Mouse (Mus musculus) thymus, postnatal 36 days (tissue): ENCODE data around the gene Cyb5d1.

ENCODE experiments used
- DNase-seq, 2 experiments: peaks; one replicate each; pipeline ENCODE4 v3.0.0; 2022; ENCODE audit warnings: mixed read lengths in 2 of 2

The Cyb5d1 gene

DNA sequence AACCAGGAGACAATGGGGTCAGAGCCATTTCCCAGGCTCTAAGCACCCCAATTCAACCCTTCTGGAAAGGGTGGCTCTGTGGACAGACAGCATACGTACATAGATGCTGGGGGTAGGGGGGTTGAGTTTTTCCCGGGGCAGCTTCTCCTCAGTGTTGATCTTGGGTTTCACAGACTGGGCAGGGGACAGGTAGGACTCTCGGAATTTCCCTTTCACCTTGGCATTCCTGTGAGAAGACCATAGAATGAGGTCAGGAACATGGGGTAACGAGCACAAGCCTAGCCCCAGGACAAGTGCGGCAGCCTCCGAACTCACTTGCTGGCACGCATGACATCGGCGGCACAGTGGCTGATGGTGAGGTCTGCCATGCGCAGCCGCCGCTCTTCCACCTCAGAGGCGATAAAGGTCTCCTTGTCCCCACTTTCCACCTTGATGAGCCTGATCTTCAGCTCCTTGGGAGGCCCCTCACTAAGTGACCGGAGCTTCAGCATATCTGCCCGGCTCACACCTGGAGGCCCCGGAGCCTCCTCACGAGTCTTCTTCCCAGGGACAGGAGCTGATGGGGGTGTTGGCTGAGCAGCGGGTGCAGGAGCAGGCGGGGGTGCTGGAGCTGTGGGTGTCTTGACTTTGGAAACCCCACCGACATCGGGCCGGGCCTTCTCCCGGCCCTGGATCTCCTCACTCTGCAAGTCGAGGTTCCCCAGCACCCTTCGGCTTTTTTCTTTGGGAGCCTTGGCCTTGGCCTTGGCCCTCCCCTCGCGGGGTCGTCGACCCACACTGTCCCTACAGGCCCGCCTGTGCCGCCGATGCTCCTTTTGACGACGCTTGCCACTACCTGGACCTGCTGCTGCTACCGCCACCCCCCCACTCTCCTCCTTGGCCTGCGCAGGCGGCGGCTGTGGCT, 8.5 kb upstream of the Cyb5d1 start:
- DNase-seq = peak in 1 of 2 experiments; percentile 43

DNA sequence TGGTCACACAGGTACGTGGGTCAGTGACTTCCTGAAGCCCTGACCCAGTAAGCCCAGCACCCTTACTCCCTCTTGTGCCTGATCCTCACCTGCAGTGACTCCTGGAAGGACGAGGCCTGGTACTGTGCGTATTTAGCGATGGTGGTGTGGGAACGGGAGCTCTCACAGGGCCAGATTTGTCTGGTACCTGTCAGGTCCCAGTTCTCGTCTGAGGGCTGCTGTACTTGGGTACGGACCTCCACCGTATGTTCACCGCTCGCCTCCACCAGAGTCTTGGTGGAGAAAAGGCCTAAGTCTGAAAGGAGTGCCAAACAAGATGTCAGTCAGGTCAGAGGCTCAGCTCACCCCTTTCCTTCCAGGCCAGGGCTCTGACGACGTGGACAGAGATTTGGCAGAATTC, 6.6 kb upstream of the Cyb5d1 start:
- DNase-seq = peak in 1 of 2 experiments; percentile 29

DNA sequence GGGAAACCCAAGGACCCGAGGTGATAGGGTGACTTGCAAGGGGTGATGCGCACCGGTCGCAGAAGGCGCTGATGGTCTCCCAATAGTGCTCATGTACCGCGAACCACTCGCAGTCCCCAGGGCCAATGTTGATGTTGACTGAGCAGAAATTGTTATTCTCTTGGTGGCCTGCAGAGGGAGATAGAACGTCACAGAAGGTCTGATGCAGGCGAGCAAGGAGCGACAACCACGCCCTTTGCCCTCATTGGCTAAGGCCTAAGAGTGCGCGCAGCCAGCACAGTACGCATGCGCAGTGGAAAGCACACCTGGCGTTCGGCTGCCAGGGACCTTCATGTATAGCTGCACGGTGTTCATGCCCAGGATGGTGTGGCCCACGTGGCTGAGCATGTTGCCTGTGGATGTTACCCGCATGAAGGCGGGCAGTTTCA, 5.8 kb upstream of the Cyb5d1 start:
- DNase-seq = peak; percentile 84 to 91

DNA sequence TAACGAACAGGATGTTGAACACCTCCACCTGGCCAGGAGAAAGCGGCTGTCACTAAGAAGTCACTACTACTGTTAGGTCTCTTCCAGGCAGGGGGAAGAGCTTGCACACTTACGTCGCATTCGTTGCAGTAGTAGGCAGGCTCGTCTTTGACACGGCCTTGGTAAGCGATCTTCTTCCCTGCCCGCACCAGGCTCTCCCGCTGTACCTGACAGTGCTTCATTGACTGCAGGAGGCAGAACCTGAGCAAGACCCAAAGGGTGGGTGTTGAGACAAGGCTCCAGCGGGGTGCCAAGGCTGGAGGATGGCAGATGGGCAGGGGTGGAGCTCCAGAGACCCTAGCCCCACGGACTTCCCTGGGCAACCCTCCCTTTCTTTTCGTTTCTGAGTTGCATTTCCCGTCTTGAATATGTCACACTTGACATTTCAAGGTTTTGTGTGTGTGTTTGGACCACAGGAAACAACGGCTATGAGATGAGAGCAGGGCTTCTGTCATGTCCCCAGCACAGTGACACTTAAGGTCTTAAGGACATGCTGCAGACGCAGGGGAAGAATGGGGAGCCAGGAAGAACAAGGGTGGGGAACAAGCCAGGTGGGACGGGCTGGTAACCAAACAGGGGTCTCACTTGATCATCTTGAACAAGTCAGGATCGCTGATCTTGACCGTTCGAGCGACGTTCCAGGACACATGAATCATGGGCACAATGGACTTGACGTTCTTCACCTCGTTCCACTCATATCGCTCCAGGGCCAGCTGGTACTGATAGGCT, 4.8 kb upstream of the Cyb5d1 start:
- DNase-seq = peak in 1 of 2 experiments; percentile 32

DNA sequence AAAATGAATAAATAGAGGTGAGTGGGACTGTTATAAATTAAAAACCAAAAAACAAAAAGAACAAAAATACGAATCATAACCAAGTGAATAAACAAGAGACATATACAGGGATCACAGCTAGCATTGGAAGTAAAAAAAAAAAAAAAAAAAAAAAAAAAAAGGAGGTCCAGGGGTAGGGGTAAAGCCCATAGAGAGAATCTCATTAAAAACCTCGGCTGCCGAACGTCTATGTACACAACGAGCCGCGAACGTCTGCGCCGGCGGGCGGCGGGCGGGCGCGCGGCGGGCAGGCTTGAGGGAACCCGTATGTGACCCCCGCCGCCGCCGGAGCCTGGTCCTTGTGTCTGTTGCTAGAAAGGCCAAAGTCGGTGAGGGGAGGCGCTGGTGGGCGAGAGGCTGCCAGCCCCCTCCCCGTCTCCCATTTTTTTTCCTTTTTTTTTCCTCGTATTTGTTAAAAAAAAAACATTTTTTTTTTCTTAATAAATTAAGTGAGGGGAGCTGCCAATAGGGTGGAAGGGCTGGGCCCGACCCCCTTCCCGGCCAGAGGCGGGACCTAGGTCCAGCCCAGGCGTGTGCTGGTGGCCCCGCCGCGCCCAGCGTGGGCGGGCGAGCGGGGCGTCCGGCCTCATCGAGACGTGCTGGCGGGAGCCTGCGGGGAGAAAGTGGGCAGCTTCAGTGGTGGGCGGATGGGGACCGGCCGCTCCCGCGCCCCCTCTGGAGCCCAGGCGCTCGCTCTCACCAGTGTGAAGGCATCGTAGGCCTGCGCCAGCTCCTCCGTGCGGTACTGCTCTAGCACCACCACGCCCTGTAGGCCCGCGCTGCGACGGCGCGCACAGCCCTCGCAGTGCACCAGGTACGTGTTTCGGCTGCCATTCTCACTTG, 4.0 kb upstream of the Cyb5d1 start:
- peak in 1 of 2 experiments; percentile 43 for DNase-seq

DNA sequence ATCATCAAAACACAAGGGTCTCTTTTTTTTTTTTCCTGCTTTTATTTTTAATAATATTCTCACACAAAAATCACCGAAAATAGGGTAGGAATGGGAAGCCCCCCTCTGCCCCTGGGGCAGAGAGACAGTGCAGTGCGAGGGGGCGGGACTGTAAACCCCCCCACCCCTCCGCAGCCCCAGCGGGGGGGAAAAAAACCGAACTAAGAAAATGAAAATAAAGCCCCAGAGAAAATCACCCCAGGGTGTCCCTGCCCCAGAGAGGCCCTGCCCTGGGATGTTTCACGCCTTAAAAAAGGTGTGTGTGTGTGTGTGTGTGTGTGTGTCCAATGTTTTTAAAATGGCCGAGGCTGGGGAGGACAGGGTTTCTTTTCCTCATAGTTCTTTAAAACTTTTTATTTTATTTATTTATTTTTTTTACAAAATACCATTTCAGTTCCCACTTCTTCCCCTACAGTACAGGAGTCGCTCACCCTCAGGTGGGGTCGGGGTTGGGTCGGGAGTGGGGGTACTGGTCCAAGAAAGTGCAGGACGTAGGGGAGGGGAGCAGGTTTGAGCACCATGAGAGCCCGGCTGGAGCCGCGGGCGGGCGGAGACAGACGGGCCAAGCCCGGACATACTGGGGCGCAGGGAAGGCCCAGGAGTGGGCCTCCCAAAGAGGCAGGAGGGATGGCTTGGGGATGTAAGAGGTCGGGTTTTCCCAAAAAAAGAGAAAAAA, 3.2 kb upstream of the Cyb5d1 start:
- peak in 1 of 2 experiments; percentile 42 for DNase-seq

DNA sequence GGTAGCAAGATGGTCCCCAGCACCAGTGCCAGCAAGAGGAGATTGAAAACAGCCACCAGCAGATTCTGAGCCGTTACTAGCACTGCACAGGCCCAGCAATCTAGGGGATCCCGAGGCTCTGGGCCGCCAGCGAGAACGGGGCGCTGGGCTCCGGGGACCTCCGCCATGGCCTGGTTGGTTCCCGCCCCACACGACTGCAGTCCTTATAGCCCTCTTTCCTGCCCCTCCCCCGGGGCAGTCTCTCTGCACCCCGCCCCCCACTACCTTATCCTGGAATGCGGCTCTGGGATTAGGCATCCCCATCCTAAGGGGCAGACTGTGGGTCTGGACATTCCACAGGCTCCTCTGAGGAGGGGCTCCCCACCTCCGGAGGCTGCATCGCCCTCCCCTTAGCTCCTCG, 2.6 kb upstream of the Cyb5d1 start, which contains the start of gene Tmem88:
Gene Tmem88 (minus strand): TSS at position 176 of the 400 bp plus-strand sequence.
- DNase-seq = peak in 1 of 2 experiments; percentile 37

DNA sequence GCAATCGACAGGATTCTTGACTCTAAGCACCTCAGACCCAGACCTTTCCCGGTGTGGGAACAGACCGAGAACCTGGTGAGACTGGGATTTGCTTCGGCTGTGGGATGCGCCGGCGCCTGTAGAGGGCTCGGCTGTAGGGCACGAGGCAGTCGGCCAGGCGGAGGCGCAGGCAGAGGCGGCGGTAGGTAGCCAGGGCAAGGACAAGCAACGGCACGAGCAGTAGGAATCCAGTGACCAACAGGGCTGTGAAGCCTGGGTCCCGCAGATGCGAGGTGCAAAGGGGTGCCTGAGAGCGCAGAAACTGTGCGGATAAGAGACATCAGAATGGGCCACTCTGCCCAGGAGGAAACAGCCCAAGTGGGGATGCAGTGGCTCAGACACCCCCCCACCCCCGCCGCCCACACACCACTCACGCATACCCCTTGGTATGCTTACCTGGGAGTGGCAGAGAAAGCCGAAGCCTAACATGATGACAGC, 2.2 kb upstream of the Cyb5d1 start:
- peak in 1 of 2 experiments; percentile 44 for DNase-seq

DNA sequence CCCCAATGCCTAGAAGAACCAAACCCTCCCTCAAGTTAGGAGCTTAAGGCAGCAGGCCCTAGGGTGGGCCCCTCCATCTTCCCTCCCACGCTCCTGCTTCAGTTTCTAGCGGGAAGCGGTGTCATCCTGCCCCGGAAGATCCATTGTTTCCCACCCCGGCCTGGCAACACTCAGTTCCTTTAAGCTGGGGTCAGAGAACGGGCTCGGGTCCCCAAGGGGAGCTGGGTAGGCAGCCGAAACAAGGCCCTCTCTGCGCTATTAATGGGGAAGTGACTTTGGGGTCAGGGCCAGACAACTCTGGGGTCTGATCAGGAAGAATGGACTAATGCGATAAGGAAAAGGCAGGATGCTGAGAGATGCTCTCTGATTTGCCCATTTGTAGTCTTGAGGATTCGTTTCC, 1.3 kb upstream of the Cyb5d1 start:
- peak in 1 of 2 experiments; percentile 39 for DNase-seq

DNA sequence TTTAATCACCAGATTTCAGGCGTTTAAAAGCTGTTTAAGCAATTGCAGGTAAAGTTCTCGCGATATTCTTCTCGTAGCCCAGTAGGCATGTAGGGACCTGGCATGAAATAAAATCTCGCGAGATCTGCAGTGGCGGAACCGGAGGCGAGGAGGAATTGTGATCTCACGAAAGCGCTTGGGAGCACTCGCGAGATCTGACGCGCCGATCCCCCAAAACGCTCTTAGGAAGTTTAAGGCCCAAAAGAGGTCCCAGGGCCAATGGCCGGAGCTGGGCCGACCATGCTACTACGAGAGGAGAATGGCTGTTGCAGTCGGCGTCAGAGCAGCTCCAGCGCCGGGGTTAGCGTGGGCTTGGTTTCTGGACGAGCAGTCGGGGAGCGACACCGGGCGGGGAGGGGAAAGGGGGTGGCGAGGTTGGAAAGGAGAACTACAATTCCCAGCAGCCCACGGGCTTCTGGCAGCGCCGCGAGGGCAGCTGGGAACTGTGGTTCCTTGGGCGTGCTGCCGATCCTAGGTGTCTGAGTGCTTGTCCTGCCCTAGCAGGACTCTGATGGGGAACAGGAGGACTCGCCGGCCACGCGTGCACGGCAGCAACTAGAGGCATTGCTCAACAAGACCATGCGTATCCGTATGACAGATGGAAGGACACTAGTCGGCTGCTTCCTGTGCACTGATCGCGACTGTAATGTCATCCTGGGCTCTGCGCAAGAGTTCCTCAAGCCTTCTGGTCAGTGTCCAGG, 373 bp upstream of the Cyb5d1 start:
- DNase-seq = peak; percentile 93 to 95

DNA sequence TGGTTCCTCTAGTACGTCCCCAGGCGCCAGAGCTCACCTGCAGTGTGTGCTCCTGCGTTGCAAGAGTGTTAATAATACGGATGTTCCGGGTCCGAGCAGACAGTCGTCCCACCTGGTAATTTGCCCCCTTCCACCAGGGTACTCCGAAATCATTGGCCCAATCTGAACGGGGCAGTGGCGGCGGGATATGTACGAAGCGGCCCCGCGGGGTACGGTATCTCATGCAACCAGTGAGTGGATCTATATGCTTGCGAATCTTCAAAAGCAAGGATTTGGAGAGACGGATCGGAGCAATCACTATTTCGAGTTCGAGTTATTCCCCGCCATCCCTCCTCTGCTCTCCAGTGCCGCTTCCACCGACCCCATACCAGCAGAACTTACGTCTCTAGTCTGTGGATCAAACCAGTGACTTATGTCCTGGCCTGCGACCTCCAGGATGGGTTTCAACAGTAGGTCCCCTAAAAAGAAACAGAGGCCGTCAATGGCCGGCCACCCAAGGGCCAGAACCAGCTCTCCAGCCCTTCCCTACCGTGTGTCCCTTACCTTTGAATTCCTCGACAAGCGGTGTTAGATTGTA, 752 bp downstream of the Cyb5d1 start:
- peak in 1 of 2 experiments; percentile 37 for DNase-seq

DNA sequence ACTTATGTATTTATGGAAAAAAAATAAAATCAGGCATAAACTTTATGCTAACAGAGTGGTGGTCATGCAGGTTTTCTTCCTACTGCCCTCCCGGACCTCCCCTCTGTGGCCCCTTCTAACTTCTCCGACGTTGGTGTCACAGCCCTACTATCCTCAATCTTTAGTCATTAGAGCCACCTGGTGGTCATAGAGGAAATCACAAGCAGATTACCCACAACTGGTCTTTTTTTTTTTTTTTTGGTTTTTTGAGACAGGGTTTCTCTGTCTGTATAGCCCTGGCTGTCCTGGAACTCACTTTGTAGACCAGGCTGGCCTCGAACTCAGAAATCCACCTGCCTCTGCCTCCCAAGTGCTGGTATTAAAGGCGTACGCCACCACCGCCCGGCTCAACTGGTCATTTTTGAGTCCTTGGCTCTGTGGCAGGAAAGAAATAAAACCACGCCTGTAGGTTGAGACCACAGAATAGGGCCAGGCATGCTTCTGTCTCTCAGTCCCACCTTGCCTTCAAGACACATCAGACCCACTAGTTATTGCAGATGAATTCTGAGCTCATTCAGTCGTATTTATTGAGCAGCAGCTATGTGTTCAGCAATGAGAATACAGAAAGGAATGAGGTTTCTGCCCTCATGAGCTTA, 4.9 kb downstream of the Cyb5d1 start:
- DNase-seq = peak; percentile 29 to 49

DNA sequence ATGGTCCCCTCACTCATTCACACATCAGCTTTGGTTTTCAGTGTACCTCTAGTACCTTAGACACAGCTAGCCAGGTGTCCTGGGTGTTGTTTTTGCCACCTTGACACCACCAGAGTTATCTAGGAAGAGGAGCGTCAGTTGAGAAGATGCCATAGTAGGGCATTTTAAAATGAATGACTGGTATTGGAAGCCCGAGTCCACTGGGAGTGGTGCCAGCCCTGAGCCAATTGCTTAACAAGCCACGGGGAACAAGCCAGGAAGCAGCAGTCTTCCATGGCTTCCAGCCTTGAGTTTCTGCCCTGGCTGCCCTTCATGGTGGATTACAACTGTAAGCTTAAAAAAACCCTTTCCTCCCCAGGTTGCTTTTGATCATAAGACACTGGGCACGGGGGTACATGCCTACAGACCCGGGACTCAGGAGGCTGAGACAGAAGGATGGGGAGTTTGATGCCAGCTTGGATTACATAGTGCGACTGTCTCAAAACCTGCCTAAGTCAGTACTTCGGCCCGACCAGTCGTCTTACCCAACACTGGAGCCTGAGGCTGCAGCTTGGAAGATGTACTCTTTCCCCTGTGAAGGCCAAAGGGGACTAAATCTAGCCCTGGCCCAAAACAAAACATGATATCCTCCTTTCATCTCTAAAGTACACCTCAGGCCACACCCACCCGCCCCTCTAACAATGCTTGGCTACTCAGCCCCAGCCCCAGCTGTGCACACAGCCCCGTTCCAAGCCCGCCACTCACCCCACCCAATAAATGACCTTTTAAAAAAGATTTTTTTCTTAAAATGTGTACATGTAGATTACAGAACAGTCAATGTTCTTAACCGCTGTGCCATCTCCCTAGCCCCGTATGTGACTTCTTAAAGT, 5.7 kb downstream of the Cyb5d1 start:
- peak in 1 of 2 experiments; percentile 10 for DNase-seq

DNA sequence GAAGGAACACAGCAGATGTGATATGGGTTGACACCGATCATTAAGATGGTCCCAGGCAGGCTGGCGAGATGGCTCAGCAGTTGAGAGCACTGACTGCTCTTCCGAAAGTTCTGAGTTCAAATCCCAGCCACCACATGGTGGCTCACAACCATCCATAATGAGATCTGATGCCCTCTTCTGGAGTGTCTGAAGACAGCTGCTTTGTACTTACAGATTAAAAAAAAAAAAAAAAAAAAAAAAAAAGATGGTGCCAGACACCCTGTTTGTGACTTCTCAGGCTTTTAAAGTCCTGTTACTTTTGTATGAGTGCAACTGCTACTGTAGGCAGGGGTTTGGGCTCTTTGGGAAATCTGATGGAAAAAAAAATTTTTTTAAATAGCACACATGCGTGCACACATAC, 6.8 kb downstream of the Cyb5d1 start:
- no peak for DNase-seq

DNA sequence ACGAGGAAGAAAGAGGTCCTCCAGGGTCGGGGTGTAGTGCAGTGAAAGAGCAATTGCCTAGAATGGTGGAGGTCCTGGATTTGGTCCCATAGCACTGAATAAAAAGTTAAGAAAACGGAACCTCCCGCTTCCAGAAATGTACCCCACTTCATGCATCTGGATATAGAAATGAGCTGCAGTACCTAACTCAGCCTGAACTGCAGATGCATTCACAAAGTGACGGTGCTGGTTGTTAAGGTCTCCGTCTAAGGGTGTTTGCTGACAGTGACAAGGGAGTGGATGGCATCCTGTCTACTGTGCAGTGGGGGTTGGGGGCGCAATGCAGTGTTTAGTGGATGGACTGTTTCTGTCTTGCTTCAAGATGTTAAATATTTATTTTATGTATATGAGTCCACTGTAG, 8.7 kb downstream of the Cyb5d1 start:
- no peak for DNase-seq

DNA sequence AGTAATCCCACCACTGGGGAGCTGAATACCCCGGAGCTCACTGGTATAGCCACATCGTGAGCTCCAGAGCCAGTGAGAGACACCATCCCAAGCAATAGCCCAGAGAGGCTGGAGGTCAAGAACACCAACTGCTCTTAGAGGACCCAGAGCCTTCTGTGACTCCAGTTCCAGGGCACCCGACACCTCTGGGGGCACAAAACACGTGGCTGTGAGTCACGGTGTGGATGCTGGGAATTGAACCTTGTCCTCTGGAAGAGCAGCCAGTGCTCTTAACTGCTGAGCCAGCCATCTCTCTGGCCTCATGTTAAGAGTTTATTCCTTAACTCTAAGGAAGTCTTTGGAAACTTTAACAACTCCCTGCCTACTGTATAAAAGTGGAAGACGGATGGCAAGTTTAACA, 10.5 kb downstream of the Cyb5d1 start:
- DNase-seq = no peak

DNA sequence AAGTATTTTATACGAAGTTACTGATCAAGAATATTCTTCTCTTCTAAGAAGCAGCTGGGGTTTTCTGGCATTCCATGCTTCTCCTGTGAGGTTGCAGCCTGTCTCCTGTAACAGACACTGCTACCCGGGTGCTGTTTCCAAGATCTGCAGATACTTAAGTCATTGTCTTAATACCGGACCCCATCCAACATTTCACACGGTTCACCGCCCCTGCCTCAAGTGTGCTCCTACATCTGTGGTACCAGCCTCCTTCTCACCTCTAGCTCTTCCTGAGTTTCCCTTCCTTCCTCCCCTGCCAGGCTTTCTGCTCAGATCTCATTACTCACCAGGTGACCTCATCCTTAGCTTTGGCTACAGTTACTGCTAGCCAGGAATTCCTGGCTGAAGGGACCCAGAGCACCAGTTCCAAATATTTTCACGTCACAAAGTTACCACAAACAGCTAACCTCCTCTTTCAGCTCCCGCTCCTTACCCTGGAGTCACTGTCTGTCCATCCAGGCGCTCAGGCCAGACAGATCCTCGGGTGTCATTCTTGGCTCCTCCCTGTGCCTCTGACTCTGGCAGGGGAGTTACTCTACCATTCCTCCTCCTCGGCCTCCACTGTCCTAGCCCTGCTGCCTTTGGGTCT, 12.8 kb downstream of the Cyb5d1 start:
- DNase-seq = no peak

DNA sequence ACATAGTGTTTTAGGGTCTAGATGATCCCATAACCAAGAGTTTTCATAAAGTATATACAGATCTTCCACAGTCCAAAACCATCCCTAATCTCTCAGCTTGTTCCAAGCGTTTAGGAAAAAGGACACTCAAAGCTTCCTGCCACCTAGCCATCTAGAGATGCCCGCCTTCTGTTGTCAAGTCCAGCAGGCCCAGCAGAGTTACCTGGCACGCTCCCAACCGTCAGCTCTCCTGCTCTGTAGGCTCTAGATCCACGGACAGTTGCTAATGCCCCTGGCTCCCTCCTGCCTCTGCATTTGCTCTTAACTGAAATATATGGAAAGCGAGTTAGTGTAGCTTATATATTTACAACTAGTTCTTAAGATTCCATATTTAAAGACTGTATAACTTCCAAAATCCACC, 14.1 kb downstream of the Cyb5d1 start:
- no peak for DNase-seq

DNA sequence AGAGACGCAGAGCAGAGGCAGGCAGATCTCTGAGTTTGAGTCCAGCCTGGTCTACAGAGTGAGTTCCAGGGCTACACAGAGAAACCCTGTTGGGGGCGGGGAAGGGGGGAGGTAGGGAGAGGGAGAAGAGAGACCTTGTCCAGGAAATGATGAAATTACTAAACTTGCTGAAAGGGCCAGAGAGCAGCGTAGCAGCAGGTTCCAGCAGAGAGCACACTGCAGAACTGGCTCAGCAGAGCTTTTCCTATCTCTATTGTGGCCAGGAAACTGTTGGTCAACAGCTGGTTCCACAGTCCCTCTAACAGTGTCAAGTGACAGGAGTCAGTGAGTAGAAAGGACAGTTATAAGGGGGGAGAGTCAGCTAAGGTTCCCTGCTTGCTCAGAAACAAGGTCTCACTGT, 15.8 kb downstream of the Cyb5d1 start:
- no peak for DNase-seq
